Mouse (Mus musculus) liver, postnatal 0 days (tissue): ENCODE measurements at regions not wholly inside any gene's neighbourhood (a gene's known extent, or its start where the extent isn't known, plus 50 kb on each side); places are given as distances from the start of the nearest gene placed in this dataset.

ENCODE experiments used
- CTCF ChIP-seq: sonication (generic); IDR thresholded peaks from 2 replicates; pipeline ENCODE4 v1.5.1; 2016; ENCODE audit warnings: antibody characterized with exemption, low read depth
- EP300 ChIP-seq: IDR thresholded peaks from 2 replicates; pipeline ENCODE4 v1.6.1; 2016; ENCODE audit warnings: antibody characterized with exemption, low read depth, mild to moderate bottlenecking

DNA sequence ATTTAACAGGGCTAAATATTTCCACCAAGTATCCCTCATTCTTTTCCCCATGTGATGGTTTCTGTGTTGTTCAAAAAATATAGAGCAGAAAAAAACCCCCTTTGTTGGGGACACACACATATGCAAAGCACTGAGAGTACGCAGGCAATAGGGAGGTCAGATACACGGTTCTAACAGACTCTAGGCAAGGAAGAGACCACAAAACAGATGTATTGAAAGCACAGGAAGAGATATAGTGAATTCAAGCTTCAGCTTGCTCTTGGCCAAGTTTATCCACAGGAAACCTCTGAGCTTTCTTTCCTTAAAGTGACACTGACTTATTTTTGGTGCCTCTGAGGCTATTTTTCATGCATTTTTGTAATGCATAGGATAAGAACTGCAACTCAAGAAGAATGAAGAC, 157.7 kb downstream of the Pih1d3 start:
- TF ChIP-seq CTCF: no peak
- no peak for TF ChIP-seq EP300
